Mouse (Mus musculus) heart, embryonic 11.5 days (tissue): ENCODE results near the gene Nrip3. TPM values are rescaled to one million over a fixed set of nuclear protein-coding genes. Genes with fewer than 3 reads are reported as not detected.

Source experiments
- ATAC-seq: fragments of 200-750 bp; cut with Nextera tagmentation; replicated peaks from 2 replicates; pipeline ENCODE4 v1.8.0; 2017; ENCODE audit warnings: moderate library complexity; ENCODE audit not compliant: insufficient number of reproducible peaks, low FRiP score, low TSS enrichment
- H3K27ac ChIP-seq: fragments of 300-500 bp; sonication (generic); 2 replicates; pipeline ENCODE4 v1.5.1; 2014; ENCODE audit warnings: mild to moderate bottlenecking, low read depth, low read length
- H3K27me3 ChIP-seq: fragments of 300-500 bp; sonication (generic); 2 replicates; pipeline ENCODE4 v1.6.1; 2014; ENCODE audit warnings: mild to moderate bottlenecking, low read length, mixed read lengths; ENCODE audit not compliant: control insufficient read depth, insufficient read depth
- H3K36me3 ChIP-seq: fragments of 300-500 bp; sonication (generic); 2 replicates; pipeline ENCODE4 v1.6.1; 2014; ENCODE audit warnings: mild to moderate bottlenecking, low read length, moderate library complexity, mixed read lengths; ENCODE audit not compliant: control insufficient read depth, insufficient read depth
- H3K4me1 ChIP-seq: fragments of 300-500 bp; sonication (generic); 2 replicates; pipeline ENCODE4 v1.6.1; 2014; ENCODE audit warnings: low read length; ENCODE audit not compliant: control insufficient read depth, insufficient read depth
- H3K4me2 ChIP-seq: fragments of 300-500 bp; sonication (generic); 2 replicates; pipeline ENCODE4 v1.6.1; 2014; ENCODE audit warnings: mild to moderate bottlenecking, moderate library complexity
- H3K4me3 ChIP-seq: fragments of 300-500 bp; sonication (generic); 2 replicates; pipeline ENCODE4 v1.5.1; 2014; ENCODE audit warnings: low read depth, low read length
- H3K9ac ChIP-seq: fragments of 300-500 bp; sonication (generic); 2 replicates; pipeline ENCODE4 v1.6.1; 2014; ENCODE audit warnings: mild to moderate bottlenecking, low read depth, low read length, moderate library complexity
- H3K9me3 ChIP-seq: fragments of 300-500 bp; sonication (generic); replicated peaks from 2 replicates; pipeline ENCODE4 v1.6.1; 2016; ENCODE audit warnings: low read length; ENCODE audit not compliant: control insufficient read depth
- WGBS: fragments of 180-500 bp; shearing (Covaris S2); extraction: QIAGEN DNeasy Blood & Tissue Kit; methylation state at CpG from one replicate; pipeline ENCODE4 v1.1.7; 2014; ENCODE audit not compliant: insufficient replicate concordance; 5-methylcytosine and 5-hydroxymethylcytosine counted together
- polyA plus RNA-seq: library from polyadenylated mRNA; unstranded; fragments of >200 nt; fragmentation: Nextera tagmentation; extraction: Ambion mirVana; gene quantifications from 2 replicates; pipeline ENCODE4 v1.2.1, GENCODE M21; 2014

Nrip3 gene
- polyA plus RNA-seq, 1 experiment from 2014 or later: 0.62 TPM

DNA sequence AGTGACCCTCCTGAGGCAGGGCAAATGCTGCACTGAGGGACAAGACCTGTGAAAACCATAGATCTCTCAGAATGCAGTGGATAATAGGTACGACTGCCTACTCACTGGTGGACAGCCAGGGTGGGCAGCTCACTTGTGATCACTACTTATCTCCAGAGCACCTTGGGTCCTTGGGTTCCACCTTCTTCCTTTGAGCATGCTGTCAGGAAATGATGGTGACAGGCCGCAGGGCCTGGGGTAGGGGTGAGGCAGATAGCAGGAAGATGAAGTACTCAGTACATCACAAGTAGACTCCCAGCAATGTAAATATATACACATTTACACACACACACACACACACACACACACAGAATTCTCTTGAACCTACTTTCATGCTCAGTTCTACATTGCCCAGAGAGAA lies 6.0 kb upstream of the Nrip3 start:
- no peak overlapping the region for H3K4me3 ChIP-seq

GRCm38 (mm10) chr7:109783281-109783680 lies 1.5 kb upstream of the Nrip3 start:
- H3K4me1 ChIP-seq: peaks cover 10% of the 10 kb centered on the region
- H3K27me3 ChIP-seq: peaks cover 38% of the 10 kb centered on the region
- H3K36me3 ChIP-seq: no peaks in the 10 kb centered on the region
- no peaks in the 10 kb centered on the region for H3K9me3 ChIP-seq
- no peak overlapping the region for H3K27ac ChIP-seq
- H3K9ac ChIP-seq: no peak overlapping the region
- H3K4me2 ChIP-seq: no peak overlapping the region
- ATAC-seq: no peak
- WGBS: 56% methylated on average over 7 of the region's 7 CpGs
- H3K4me3 ChIP-seq: no peak overlapping the region

More for the DNA sequence above, 6.0 kb upstream of the Nrip3 start:
- Histone ChIP-seq H3K4me2 (no peak overlapping the region), H3K9ac (no peak overlapping the region), H3K27ac (no peak overlapping the region), H3K9me3 (no peaks in the 10 kb centered on the region), H3K27me3 (peaks cover 5% of the 10 kb centered on the region; the same call in 1 of the 2 replicates), H3K36me3 (no peaks in the 10 kb centered on the region), H3K4me1 (no peaks in the 10 kb centered on the region)
- ATAC-seq: no peak
- WGBS: 76% methylated on average over 2 of the region's 2 CpGs

GRCm38 (mm10) chr7:109781087-109781469 lies 747 bp downstream of the Nrip3 start:
- peak; percentile 55 for ATAC-seq
- no peaks in the 10 kb centered on the region for H3K9me3 ChIP-seq
- WGBS: 3% methylated on average over 24 of the region's 24 CpGs
- peak overlapping the region; percentile 56 for H3K4me3 ChIP-seq
- H3K27ac ChIP-seq: no peak overlapping the region
- peak overlapping the region; percentile 98 for H3K4me2 ChIP-seq
- peaks cover 10% of the 10 kb centered on the region for H3K4me1 ChIP-seq
- H3K36me3 ChIP-seq: no peaks in the 10 kb centered on the region
- H3K9ac ChIP-seq: peak overlapping the region; percentile 56; the same call in 1 of the 2 replicates
- H3K27me3 ChIP-seq: peaks cover 38% of the 10 kb centered on the region

- no peaks in the 10 kb centered on the region for H3K9me3 ChIP-seq
- no peak for ATAC-seq
- no peaks in the 10 kb centered on the region for H3K27me3 ChIP-seq
- H3K4me1 ChIP-seq: no peaks in the 10 kb centered on the region
- H3K4me2 ChIP-seq: no peak overlapping the region
- H3K4me3 ChIP-seq: no peak overlapping the region
- no peak overlapping the region for H3K9ac ChIP-seq
- no peak overlapping the region for H3K27ac ChIP-seq
- H3K36me3 ChIP-seq: no peaks in the 10 kb centered on the region
Measured at GRCm38 (mm10) chr7:109772251-109772650, 9.6 kb downstream of the Nrip3 start.

DNA sequence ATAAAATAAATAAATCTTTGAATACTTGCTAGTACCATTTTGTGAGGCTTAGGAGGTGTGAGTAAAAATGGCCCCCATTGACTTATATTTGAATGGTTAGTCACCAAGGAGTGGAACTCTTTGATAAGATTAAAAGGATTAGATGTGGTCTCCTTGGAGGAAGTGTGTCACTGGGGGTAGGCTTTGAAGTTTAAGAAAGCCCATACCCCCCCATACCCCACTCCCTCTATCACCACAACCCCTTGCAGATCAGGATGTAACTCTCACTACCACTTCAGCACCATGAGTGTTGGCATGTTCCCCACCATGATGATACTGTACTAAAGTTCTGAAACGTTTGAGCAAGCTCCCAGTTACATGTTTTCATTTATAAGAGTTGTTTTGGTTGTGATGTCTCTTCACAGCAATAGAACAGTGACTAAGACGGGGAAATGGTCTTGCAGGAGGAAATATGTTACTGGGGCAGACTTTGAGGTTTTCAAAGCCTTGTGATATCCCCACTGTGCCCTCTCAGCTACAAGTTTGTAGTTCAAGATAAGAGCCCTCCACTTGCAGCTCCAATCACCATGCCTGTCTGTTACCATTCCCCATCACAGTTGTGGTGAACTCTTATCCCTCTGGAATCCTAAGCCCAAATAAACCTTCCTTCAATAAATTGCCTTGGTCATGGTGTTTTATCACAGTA lies 13.0 kb downstream of the Nrip3 start:
- H3K27ac ChIP-seq: no peak overlapping the region
- no peak overlapping the region for H3K9ac ChIP-seq
- WGBS: 32% methylated on average over 2 of the region's 2 CpGs
- no peak overlapping the region for H3K4me3 ChIP-seq
- no peaks in the 10 kb centered on the region for H3K9me3 ChIP-seq
- no peaks in the 10 kb centered on the region for H3K27me3 ChIP-seq
- H3K4me1 ChIP-seq: no peaks in the 10 kb centered on the region
- ATAC-seq: no peak
- no peak overlapping the region for H3K4me2 ChIP-seq
- no peaks in the 10 kb centered on the region for H3K36me3 ChIP-seq

GRCm38 (mm10) chr7:109767575-109768350 lies 14.1 kb downstream of the Nrip3 start:
- Histone ChIP-seq H3K27me3 (no peaks in the 10 kb centered on the region), H3K9me3 (no peaks in the 10 kb centered on the region), H3K36me3 (no peaks in the 10 kb centered on the region), H3K4me1 (no peaks in the 10 kb centered on the region), H3K9ac (no peak overlapping the region), H3K27ac (no peak overlapping the region), H3K4me2 (no peak overlapping the region), H3K4me3 (no peak overlapping the region)
- WGBS: 66% methylated on average over 7 of the region's 7 CpGs
- ATAC-seq: no peak

DNA sequence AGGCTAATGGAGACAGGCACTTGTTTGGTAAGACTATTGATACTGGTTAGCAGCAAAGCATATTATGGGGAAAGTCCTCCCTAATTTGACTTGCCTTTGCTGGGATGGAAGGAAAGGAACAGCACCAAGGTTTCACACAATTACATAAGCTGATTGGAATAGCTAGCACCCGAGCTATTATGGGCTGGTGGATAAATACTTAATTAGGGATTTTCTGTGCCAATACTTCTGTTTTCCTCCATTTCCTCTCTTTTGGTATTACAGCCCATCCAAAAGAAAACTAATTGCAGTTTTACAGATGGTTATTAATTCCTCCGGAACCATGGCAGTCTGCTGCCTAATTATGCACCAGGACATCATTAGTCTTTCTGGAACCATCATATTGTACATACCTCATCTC lies 17.8 kb downstream of the Nrip3 start:
- 74% methylated on average over 2 of the region's 2 CpGs for WGBS
- H3K4me1 ChIP-seq: no peaks in the 10 kb centered on the region
- no peaks in the 10 kb centered on the region for H3K36me3 ChIP-seq

DNA sequence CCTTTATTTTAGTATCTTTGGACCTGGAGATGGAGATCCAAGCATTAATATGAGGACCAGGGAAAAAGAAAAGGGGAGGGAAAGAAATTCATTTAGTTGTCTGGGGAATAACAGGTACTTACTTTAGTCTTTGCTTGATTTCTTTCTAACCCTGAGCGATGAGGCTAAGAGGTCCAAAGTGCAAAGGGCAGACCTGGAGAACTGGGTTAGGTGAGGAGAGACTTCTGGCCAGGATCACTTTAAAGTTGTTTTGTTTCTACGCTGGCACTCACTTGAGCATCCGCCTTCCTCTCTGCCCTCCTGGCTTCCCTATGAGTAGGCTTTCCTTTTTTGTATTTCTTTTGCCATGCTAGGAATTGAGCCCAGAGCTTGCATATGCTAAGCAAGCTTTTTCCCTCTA lies 25.5 kb downstream of the Nrip3 start:
- ATAC-seq: no peak
- Histone ChIP-seq H3K9me3 (no peaks in the 10 kb centered on the region), H3K27ac (no peak overlapping the region), H3K27me3 (no peaks in the 10 kb centered on the region), H3K9ac (no peak overlapping the region), H3K4me2 (no peak overlapping the region), H3K4me1 (0 out of 2 replicates have a peak, but pooled peaks cover 5% of the 10 kb centered on the region), H3K36me3 (no peaks in the 10 kb centered on the region), H3K4me3 (no peak overlapping the region)
- WGBS: 93% methylated on average over 3 of the region's 3 CpGs

More for the DNA sequence above, 17.8 kb downstream of the Nrip3 start:
- Histone ChIP-seq H3K4me2 (no peak overlapping the region), H3K27me3 (no peaks in the 10 kb centered on the region), H3K9me3 (no peaks in the 10 kb centered on the region), H3K27ac (no peak overlapping the region), H3K9ac (no peak overlapping the region), H3K4me3 (no peak overlapping the region)
- no peak for ATAC-seq
